Mouse (Mus musculus) spleen, adult 18-20 months (tissue): Measurements from ENCODE around the gene Bach1.
A peak's percentile ranks its signal among the peaks of the same experiment; 100 is the strongest.
"Not testable (repeated sequence)": the region's sequence is repeated elsewhere in the genome, so short reads cannot be mapped to it uniquely, and the experiment has no call there.

Source experiments
- DNase-seq, 2 experiments: peaks; one replicate each; pipeline ENCODE4 v3.0.0; 2022; ENCODE audit warnings: mixed read lengths in 2 of 2

Bach1 gene

DNA sequence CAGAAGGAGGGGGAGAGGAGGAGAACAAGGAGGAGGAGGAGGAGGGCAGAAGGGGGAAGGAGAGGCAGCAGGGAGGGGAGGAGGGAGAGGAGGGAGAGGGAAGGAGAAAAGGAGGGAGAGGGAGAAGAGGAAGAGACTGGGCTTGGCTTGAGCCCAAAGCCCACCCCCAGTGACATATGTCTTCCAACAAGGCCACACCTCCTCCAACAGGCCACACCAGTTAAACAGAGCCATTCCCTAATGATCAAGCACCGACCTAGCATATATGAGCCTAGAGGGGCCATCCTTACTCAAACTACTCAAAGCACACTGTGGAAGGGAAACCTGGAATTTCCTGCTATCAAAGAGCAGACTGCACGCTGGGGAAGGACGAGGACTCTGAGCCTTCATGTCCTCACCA lies 16.9 kb upstream of the Bach1 start:
- no peak for DNase-seq

DNA sequence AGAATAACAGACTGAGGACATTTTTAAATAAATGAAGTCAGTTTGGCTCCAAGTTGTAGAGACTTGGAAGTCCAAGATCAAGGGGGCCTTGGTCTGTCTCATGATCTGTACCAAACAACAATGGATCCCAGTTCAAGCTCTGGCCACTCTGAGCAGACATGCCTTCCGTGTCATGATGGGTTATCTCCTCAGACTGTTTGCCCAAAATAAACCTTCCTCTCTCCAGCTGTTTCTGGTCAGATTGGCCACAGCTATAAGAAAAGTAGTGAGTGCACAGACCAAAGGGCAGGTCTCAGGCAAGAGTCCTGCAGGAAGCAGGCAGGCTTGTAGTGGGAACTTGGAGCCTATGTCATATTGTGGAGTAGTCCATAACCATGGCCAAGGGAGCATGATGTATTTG lies 12.3 kb upstream of the Bach1 start:
- DNase-seq = no peak

DNA sequence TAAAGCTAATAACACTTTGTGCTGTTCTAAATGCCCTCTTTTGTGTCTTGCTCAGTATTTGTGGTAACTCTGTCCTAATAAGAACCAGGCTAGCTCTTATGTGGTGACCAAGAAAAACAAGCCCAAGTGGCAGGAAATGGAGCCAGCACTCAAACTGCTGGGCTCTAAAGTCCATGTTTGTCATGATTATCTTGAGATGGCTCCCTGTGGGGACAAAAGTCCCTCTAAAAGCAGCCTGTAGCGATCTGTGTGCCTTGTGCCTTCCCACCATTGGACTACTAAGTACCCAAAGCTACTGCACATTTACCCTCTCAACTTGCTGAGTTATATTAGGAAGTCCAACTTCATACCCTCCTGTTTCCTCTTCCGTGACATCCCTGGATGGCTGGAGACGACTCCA lies 11.4 kb upstream of the Bach1 start:
- DNase-seq = no peak

DNA sequence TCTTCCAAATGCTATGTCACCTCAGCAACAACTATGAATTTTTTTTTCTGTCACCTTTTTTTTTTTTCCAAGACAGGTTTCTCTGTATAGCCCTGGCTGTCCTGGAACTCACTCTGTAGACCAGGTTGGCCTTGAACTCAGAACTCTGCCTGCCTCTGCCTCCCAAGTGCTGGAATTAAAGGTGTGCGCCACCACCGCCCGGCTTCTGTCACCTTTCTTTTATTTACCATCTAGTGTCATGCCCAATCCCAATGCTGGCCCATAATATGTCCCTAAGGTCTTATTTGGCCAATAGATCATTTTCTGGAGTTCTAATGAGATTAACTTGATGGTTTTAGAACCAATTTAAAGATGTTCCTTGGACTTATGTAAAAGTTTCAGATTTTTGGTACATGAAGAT lies 10.4 kb upstream of the Bach1 start:
- DNase-seq = not testable (repeated sequence)

DNA sequence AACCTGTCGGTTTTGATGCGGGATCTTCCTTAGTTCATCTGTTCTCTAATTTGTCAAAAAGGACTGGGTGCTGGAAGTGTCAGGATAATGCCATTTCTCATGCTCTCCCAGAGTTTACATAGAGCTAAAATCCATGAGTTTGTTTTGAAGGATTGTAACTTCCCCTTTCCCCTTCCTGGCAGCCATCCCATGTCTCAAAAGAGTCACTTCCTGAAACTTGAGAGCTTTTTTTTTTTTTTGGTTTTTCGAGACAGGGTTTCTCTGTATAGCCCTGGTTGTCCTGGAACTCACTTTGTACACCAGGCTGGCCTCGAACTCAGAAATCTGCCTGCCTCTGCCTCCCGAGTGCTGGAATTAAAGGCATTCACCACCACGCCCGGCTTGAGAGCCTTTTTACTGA lies 9.9 kb upstream of the Bach1 start:
- not testable (repeated sequence) for DNase-seq

DNA sequence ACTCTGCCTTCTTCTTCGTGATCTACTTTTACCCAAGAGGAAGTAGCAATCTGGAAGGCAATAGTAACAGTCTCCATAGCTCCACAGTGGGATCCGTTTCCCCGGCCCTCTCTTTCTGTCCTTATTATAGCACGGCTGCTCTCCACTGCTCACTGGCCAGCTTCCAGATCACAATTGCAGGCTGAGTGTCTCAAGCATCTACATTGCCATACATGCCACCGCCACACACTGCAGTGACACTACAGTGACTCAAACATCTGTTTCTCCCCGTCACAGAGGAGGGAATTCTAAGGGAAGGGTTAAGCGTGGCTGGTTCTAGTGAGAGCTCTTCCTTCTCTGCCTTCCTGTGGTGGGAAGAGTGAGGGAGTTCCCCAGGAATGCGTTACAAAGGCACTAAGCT lies 9.5 kb upstream of the Bach1 start:
- DNase-seq = no peak

DNA sequence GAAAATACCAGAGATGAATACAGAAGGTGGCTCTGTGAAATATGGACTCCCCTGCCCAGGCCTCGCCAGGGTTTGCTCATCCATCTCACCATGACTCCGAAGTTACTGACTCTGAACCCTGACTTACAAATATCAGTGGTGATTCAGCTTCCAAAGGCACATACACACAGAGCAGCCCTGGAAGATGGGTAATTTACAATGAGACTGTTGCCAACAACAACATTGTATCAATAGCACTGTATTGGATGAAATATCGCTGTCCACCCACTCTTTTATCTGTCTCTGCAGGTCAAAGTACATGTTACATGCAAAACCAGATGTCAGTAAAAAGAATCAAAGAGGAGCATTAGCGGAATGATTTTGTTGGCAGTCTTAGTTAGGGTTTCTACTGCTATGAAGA lies 8.2 kb upstream of the Bach1 start:
- no peak for DNase-seq

DNA sequence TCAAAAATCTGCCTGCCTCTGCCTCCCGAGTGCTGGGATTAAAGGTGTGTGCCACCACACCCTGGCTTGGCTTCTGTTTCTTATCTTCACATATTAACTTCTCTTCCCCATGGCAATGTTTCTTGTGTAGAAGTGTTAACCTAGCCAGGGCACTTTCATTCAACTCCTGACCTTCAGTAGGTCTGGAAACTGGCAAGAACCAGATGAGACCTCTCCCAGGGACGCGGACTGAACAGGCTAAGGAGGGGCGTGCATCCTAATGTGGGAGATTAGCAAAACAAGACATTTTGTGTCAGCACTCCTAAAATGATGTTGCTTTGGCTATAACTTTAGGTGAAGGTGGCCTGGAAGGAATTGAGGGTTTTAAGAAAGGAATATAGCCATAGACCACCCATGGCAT lies 7.6 kb upstream of the Bach1 start:
- DNase-seq = no peak

- no peak for DNase-seq
These were observed 6.2 kb upstream of the Bach1 start for GRCm38 (mm10) chr16:87692591-87692990.

DNA sequence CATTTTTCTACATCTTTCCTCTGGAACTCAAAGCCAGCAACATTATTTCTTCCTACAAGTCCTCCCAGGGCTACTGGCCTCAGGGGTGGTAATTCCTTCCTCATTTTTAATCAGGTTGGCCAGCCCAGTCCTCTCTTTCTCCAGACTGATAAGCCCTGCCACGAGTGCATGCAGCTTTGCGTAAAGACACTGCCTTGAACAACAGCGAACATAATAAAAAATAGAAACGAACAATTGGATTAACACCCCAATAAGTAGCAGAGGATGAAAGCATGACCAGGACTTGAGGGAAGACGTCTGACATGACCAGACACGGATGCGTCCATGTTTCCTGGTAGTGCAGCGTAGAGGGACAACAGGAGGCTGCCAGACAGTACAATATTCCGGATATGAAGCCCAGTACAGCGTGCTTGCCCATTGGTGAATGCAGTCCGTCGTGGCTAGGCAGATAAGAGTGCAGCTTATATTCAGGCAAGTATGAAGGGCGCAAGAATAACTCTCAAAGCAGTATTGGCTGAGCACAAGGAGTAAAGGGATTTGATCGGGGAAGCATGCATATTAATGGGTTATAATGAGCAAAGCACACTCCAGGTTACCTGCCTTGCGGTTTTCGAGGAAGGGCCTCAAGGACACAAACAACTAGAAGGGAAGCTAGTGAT lies 909 bp upstream of the Bach1 start:
- DNase-seq = no peak

- no peak for DNase-seq
These were observed 554 bp downstream of the Bach1 start for GRCm38 (mm10) chr16:87699306-87699692.

DNA sequence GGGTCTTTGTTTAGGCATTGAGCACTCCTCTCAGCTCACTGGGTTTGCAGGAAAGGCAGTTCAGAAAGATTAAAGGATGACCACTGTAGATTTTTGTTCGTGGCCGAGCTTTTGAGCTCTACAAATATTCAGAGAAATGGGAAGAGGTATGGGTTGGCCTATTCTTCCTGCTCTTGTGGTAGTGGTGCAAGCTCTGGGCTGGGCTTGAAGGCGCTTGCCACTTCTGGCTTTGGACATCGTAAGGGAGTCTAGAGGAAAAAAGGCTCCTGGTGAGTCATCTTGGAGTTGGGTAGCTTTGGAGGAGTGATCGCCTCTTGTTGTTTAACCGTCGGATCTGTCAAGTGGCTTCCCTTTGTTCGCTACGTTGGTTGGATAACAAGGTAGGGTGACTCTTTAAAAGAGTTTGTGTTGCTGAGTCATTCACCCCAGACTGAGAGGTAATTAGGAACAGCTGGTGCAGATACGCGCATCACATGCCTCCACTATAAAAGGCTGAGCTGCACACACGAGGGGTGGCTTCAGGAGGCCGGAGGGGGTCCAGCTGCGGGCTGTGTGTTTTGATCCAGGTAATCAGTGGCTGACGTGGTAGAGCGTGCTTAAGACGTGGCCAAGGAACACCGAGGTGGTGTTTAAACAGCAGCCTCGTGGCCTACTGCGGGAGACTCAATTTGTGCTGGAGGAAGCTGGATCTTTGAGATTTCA lies 1.1 kb downstream of the Bach1 start:
- DNase-seq = peak in 1 of 2 experiments; percentile 25

GRCm38 (mm10) chr16:87700395-87700765 lies 1.6 kb downstream of the Bach1 start:
- no peak for DNase-seq

- no peak for DNase-seq
These were observed 3.1 kb downstream of the Bach1 start for GRCm38 (mm10) chr16:87701891-87702290.

- no peak for DNase-seq
These were observed 4.1 kb downstream of the Bach1 start for GRCm38 (mm10) chr16:87702881-87703280.

- no peak for DNase-seq
These were observed 5.5 kb downstream of the Bach1 start for GRCm38 (mm10) chr16:87704225-87704624.

DNA sequence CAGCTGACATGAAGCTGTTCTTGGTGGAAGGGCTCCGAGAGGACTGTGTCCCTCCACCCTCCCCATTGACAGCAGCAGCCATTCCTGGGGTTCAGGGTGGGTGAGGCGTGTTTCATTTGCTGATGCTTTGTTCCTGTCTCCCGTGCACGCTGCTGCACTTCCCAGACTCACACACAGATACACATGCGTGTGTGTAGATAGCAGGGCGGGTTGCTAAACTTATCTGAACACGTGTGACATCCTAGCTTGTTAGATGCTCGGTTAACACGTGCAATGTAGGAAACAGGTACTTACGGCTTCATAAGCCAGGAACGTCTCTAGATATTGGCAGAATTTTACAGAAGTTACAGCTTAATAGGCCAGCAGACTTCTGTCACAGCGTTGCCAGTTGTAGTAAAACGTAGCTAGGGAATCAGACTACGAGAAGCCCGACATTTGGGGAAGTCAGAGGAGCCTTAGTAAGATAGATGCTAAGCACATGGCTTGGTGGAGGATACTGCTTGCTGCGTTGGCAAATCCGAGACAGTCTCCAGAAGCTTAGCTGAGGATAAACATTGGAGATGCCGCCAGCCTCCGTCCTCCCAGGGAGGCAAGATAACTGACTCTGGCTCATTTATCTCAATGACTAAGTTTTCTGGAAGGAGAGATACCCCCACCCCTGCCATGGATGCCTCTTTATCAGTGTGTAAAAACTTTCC lies 7.3 kb downstream of the Bach1 start:
- DNase-seq = no peak

DNA sequence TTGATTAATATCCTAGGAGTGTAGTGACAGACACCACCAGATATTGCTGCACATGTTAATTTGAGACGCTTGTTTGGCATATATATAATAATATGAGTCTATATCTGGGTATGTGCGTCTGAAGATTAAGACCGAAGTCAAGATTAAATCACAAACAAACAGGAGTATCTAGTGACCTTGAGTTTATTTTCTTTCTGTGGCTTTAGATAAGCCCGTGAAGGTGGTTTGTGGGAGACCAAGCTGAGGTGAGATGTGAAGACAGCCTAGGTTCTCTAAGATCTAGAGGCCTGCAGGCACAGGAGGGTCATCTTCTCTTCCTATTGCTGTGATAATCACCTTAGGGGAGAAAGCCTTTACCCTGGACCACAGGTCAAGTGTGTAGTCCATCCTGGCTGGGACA lies 8.6 kb downstream of the Bach1 start:
- DNase-seq = no peak

DNA sequence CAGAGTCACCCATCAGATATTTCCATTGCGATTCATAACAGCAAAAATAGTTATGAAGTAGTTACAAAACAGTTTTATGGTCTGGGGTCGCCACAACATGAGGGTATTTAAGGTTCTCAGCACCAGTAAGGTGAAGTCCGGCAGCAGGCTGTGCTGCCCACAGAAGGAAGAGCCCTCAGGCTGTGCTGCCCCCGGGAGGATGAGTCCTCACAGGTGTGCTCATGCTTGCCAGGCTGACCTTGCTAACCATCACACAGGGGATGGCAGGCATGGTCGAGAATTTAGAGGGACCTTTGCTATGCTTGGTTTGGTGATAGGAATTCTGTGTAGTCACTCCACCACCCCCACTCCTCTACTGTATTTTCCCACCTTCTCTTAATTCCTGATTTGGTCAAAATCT lies 9.8 kb downstream of the Bach1 start:
- DNase-seq = no peak

- DNase-seq = no peak
These were observed 10.4 kb downstream of the Bach1 start for GRCm38 (mm10) chr16:87709144-87709543.

- no peak for DNase-seq
These were observed 11.2 kb downstream of the Bach1 start for GRCm38 (mm10) chr16:87709971-87710370.

DNA sequence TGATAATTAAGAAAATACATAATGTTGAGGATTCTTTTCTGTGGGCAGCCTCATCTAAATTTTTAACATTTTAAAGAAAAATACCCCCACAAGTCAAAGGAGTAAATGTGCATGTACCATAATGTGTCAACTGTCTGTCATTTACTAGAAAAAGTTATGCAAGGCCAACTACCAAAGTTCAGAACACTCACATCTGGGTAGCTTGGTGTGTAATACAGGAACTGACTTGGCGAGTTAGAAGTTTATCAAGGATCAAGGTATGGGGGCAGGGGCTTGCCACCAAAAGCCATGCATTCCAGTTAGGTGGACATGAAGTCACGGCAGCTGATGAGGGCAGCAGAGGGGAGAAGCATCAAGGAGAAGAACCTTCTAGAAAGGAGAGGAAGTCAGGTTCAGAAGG lies 13.2 kb downstream of the Bach1 start:
- no peak for DNase-seq

- DNase-seq = no peak
These were observed 14.4 kb downstream of the Bach1 start for GRCm38 (mm10) chr16:87712986-87713693.

DNA sequence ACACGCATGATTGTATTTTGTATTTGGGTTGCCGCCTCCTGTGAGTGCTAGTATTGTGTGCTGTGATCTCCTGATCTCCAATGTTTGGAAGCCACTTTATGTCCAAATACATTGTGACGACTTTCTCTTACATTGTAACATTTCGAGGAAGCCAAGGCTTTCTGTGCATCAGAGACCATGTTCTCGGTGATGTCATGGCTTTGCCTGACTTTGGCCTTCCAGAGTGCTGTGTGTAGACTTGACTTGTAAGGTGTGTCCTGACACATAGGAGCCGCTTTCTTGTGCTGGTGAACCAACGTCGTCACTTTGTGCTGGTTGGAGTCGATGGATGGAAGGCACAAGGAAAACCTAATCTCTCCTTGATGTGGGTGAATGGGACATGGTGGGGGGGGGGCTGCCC lies 15.8 kb downstream of the Bach1 start:
- no peak for DNase-seq
